Mouse (Mus musculus) heart, adult 11 months (tissue): ENCODE measurements around the gene Casp7.

Experiments
- DNase-seq: peaks from one replicate; pipeline ENCODE4 v3.0.0; 2022

The Casp7 gene

DNA sequence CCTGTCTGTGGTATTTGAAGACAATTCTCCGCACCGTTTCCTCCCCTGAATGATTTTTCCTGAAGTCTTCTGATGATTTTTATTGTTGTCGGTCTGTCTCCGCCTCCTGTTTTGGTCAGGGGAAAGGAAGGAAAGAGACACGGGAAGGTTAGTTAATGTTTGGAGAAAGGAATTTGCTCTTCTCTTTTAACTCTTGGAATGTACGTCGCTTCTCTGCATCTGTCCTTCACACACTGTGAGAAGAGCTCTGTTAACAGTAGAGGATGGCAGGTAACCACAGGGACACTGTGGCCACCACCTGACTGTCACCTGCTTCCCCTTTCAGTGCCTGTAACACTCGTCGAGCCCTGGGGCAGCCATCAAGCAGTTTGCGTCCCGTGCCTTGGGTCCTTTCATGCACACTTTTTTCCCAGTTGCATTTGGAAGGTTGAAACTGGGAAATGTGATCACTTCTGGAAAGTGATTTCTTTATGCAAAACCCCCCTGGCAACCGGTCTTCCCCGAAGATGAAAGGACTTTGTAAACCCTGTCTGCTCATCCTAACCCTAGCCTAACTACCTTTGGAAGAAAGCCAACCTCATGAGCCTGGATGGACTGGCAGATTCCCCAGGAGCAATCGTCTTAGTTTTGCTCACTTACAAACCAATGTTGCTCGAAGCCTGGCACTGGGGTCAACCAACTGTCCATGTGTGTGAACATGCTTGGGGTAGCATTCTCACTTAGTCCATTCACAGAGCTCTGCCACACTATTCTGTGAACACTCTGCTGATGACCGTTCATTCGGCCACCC is 27.9 kb downstream of the Casp7 start:
- DNase-seq = peak; percentile 80

- DNase-seq = peak; percentile 92
These were observed 28.6 kb downstream of the Casp7 start for GRCm38 (mm10) chr19:56425492-56425891.

- DNase-seq = peak; percentile 58
These were observed 33.4 kb downstream of the Casp7 start for GRCm38 (mm10) chr19:56430369-56430768.

- peak; percentile 64 for DNase-seq
These were observed 35.8 kb downstream of the Casp7 start for GRCm38 (mm10) chr19:56432706-56433105.

DNA sequence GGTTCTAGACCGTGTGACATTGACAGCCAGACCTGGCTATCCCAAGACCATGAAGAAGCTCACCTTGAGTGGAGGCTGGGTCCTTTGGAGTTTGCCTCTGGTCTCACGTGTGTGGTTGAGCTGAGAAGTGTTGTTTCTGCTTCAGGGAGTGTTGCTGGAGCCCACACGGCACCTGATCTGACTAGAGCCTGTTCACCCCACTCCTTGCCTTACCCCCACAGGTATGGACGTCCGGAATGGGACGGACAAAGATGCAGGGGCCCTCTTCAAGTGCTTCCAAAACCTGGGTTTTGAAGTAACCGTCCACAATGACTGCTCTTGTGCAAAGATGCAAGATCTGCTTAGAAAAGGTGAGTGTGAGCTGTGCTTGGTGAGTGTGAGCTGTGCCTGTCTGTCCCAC is 36.7 kb downstream of the Casp7 start:
- peak; percentile 83 for DNase-seq

DNA sequence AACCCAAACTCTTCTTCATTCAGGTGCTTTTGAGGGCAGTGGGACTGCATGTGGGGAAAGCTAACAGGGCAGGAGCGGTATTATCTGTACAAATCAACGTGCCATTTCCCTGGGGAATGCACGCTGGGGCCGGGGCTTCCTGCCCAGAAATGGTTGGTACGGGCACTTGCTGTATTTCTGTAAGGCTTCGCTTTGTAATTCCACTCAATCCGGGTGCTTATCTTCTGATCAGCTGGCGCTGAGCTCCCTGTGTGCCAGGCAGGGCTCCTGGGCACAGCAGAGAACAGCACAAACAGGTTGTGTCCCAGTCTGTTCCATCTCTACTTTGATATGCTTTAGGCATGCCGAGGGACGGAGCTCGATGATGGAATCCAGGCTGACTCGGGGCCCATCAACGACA is 39.5 kb downstream of the Casp7 start:
- peak; percentile 76 for DNase-seq

GRCm38 (mm10) chr19:56438357-56439071 is 41.6 kb downstream of the Casp7 start:
- DNase-seq = peak; percentile 96

GRCm38 (mm10) chr19:56439072-56439434 is 42.1 kb downstream of the Casp7 start:
- peak; percentile 80 for DNase-seq

GRCm38 (mm10) chr19:56443445-56443844 is 46.5 kb downstream of the Casp7 start:
- DNase-seq = no peak

DNA sequence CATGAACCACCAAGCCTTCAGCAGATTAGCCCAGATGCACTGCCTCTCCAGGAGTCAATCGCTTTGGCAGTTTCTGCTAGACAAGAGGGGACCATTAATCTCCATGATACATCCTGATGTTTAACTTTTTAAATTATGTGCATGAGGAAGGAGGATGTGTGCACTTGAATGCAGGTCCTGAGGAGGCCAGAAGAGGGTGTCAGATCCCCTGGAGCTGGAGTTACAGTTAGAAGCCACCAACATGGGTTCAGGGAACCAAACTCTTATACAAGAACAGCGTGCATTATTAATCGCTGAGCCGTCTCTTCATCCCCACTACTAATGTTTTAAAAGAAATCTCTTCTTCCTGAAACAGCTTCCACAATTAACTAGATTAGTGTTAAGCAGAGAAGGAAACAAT is 51.9 kb downstream of the Casp7 start:
- DNase-seq = no peak

- no peak for DNase-seq
These were observed 52.6 kb downstream of the Casp7 start for GRCm38 (mm10) chr19:56449537-56449936.

DNA sequence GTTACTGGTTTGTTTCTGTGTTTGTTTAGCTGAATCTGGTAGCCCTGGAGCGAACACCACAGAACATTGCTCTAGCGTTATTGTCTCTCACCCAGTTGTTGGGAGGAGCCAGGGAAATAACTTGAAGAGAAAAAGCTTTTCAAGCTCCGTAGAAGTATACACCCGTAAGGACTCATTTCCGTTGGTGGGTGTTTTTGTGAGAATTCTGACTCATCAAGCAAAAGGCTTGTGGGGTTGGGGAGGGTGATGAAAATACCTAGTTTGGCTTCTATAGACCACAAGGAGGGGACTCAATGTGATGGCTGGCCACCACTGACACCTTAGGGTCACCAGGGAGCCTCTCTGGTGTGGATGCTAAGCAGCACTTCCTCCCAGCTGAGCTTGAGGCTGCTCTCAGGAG is 54.0 kb downstream of the Casp7 start:
- DNase-seq = no peak

DNA sequence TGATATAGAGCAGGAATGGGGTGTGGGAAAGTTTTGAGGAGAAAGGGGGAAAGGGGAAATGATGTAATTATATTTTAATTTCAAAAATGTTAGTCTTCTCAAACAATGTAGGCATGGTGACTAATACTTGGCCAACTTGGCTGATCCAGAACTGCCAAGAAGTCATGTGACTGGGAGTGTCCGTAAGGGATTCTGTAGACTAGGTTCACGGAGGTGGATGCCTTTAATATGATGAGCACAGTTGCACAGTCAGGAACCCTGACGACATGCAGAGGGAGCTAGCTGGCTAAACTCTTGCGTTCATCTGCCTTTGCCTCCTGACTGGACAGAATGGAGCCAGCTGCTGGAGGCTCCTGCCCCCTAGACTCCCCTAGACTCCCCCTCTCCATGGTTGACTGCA is 54.9 kb downstream of the Casp7 start:
- DNase-seq = no peak

GRCm38 (mm10) chr19:56452421-56452820 is 55.5 kb downstream of the Casp7 start:
- no peak for DNase-seq

- no peak for DNase-seq
These were observed 57.9 kb downstream of the Casp7 start for GRCm38 (mm10) chr19:56454862-56455261.

DNA sequence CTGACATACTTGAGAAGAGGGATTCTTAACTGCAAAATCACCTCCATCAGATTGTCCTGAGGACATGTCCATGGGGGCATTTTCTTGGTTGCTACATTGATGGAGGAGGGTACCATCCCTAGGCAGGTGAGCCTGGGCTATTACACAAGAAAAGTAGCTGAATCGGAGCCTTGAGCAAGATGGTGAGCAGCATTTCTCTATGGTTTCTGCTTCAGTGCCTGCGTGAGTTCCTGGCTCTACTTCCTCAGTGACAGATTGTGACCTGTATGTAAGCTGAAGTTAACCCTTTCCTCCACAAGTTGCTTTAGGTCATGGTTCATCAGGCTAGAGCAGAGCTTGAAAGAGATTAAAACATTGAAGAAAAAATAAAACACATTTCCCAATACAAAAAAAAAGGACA is 58.4 kb downstream of the Casp7 start:
- no peak for DNase-seq

GRCm38 (mm10) chr19:56457569-56457968 is 60.6 kb downstream of the Casp7 start:
- no peak for DNase-seq

DNA sequence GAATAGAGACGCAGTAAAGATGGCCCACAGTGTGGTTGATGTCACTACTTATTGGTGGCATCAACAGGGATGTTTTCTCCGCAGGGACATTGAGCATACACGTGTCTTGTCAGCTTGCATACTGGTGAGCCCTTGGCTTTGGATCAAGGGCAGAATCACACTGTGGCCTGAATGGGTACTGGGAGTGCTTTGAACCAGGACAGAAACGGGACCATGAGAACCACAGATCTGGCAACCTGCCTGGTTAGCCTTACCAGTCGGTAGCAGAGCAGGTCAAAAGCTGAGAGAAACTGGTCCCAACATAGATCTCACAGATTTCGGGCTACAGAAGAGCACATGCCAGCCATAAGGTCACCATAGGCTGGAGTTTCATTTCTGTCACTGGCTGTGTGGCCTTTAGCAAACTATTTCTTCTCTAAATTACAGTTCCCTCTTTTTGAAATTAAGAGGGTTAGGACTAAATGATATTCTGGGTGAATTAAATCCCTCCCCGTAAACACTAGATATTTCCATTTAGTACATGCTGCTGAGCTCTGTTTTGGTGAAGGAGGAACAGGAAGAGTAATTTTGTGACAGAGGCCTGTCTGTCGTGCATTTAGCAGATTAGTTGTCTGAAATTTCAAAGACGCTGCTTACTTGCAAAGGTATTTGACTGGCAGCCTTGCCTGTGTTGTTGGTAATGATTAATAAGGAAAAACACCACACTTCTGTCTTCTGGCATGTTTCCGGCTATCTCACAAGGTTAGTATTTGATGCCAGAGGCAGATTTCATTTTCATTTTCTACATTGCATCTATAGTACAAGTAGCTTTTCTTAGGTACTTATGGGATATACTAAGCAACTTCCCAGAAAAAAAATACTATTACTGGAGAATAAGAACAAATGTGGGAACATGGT is 62.5 kb downstream of the Casp7 start:
- no peak for DNase-seq

DNA sequence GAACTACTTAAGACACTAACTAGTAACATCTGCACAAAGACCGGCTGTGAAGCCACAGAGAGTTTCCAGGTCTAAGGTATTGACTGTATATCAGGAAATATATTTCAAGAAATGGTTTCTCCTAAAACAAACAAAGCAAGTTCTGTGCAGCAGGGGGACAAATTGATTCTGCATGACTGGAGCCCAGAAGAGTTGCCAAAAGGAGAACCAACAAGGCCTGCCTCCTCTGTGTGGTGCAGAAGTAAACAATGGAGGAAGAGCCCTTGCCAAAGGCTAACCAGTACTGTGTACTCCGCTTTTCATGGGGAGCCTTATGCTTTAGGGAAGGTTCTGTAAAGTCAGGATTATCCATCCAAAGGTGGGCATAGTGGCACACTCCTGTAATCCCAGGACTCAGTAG is 63.3 kb downstream of the Casp7 start:
- no peak for DNase-seq

DNA sequence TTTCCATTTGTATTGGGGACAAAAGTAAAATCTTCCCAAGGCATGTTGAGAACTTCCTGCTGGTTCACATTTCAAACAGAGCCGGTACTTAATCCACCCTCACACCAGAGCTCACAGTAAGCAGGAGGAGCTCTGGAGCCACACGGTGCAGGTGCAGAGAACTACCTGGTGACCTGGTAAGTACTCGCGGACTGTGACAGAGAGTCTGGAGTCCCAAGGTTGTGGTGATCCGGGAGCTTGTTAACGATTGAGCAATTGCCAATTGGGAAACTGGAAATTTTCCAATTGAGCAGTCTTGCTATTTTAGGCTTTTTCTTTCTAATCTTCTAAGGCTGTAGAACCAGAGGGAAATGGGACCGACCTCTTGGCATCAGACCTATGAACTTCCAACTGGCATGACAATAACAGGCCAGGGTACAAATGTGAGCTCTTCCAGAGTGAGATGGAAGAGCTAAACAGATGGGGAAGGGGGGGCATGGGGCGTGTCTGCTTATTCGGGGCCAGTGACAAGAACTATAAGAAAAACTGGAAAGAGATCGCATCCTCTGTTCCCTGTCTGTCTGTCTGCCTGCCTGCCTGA is 64.7 kb downstream of the Casp7 start, which contains the start of gene Plekhs1:
Gene Plekhs1, plus strand, starts transcription at position 119 of the 580 bp plus-strand sequence.
- no peak for DNase-seq

DNA sequence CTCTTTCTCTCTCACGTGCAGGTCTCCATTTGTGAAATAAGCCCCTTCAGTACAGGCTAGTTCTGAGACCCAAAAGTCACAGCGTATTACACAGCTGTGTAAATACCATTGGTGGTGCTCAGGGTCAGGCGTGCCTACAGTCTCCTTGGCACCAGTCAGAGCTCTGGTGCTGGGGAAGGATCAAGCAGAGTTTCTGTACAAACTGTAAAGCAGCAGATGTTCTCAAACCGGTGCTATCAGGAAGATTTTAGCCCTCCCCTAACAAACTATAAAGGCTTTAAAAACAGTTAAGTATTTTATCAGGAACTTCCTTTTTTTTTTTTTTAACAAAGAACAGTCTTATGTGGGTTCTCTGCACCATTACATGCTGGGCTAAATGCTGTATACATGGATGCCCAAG is 65.9 kb downstream of the Casp7 start:
- no peak for DNase-seq

DNA sequence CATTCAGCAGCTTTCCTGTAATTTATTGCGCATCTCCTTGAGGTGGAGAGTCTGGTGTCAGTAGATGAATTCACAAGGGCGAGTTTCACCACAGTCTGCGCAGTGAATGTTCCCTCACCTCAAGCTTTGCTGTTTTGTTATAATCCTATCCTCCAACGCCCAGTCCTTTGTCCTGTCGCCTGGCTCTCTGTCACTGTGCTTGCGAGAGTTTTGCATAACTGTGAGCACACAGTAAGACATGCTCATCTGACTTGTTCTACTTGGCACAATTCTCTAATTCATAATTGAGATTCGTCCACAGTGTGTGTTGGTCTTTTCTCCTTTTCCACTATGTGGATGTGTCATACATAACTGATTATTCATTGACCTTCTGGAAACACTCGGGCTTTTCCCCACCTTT is 69.6 kb downstream of the Casp7 start:
- no peak for DNase-seq
